10 mouse cellular contexts compared by ENCODE assay signal in genomic region chr2:147194711-147195615, GRCm38 (mm10). TPM values are rescaled to one million over a fixed set of nuclear protein-coding genes. Genes with fewer than 3 reads are reported as not detected.
DNase-seq lines count a peak whose midpoint lies in the region; ATAC-seq and TF ChIP-seq lines count a peak whose summit lies in the region.
"Had no signal": no experiment of that assay in that cellular context is flagged by ENCODE, and none has a peak within 500 bp of the region (broad histone marks: within the 10 kb centered on the region; RNA-seq: fewer than 3 reads in every experiment).

No protein-coding gene starts in this region.

- no peak overlapping the region for H3K9ac ChIP-seq in ES-E14 (ENCODE audit: insufficient read depth, low read depth, low read length, poor library complexity, severe bottlenecking)

- DNase-seq in heart, embryonic 10.5 days (ENCODE audit: low spot score): no peak
- DNase-seq in heart, postnatal 4 days: no peak
- DNase-seq in ES-E14 (ENCODE audit: low read depth, low spot score): no peak
- DNase-seq in midbrain, embryonic 10.5 days (ENCODE audit: low spot score): peak; percentile 64
- no peak for DNase-seq in frontal cortex, adult 2 months (ENCODE audit: extremely low spot score in 1 of 2, low spot score in 1 of 2)
- no peak for DNase-seq in left cerebral cortex, adult 18-20 months (ENCODE audit: low spot score in 2 of 2)
- DNase-seq in urinary bladder, adult 2 months (ENCODE audit: low spot score): no peak

- peak; percentile 22 for ATAC-seq in granulocyte monocyte progenitor cell, adult 5-6 weeks (replicated peaks; ENCODE audit: poor library complexity, severe bottlenecking)

- H3K36me3 ChIP-seq in heart, embryonic 10.5 days: no peaks in the 10 kb centered on the region
- H3K36me3 ChIP-seq in ES-E14 (ENCODE audit: control insufficient read depth, insufficient read depth, low read length, poor library complexity, severe bottlenecking): no peaks in the 10 kb centered on the region
- no peaks in the 10 kb centered on the region for H3K36me3 ChIP-seq in midbrain, embryonic 10.5 days

- no peaks in the 10 kb centered on the region for H3K9me3 ChIP-seq in heart, embryonic 10.5 days
- H3K9me3 ChIP-seq in ES-E14 (ENCODE audit: control insufficient read depth, insufficient read depth, low read depth, low read length): no peaks in the 10 kb centered on the region
- no peaks in the 10 kb centered on the region for H3K9me3 ChIP-seq in midbrain, embryonic 10.5 days (replicated peaks)

- peaks cover 94% of the 10 kb centered on the region for H3K27me3 ChIP-seq in heart, embryonic 10.5 days (ENCODE audit: insufficient read depth, poor library complexity, severe bottlenecking)
- H3K27me3 ChIP-seq in midbrain, embryonic 10.5 days (ENCODE audit: low read depth, poor library complexity, severe bottlenecking): peaks cover 100% of the 10 kb centered on the region

- peaks cover 23% of the 10 kb centered on the region for H3K4me1 ChIP-seq in heart, embryonic 10.5 days
- peaks cover 0 to 10% of the 10 kb centered on the region in 2 experiments; a peak in 2 of 4 replicates for H3K4me1 ChIP-seq in ES-E14 (ENCODE audit: control insufficient read depth in 2 of 2, insufficient read depth in 2 of 2, low read length in 2 of 2, poor library complexity in 1 of 2)
- peaks cover 41% of the 10 kb centered on the region for H3K4me1 ChIP-seq in midbrain, embryonic 10.5 days

- under 1% methylated on average over 71 of the region's 71 CpGs for WGBS in heart, embryonic 10.5 days
- WGBS in midbrain, embryonic 10.5 days: under 1% methylated on average over 70 of the region's 71 CpGs

- H3K4me3 ChIP-seq in heart, embryonic 10.5 days: peak overlapping the region; percentile 60
- H3K4me3 ChIP-seq in ES-E14 (ENCODE audit: insufficient read depth in 1 of 2, low read depth in 1 of 2, low read length in 2 of 2, poor library complexity in 1 of 2, severe bottlenecking in 1 of 2): peak overlapping the region; percentile 3 to 49; a peak in 2 of 4 replicates
- peak overlapping the region; percentile 59 for H3K4me3 ChIP-seq in midbrain, embryonic 10.5 days

- no peak overlapping the region for H3K27ac ChIP-seq in heart, embryonic 10.5 days
- H3K27ac ChIP-seq in ES-E14 (ENCODE audit: insufficient read depth, low read depth, low read length, poor library complexity, severe bottlenecking): no peak overlapping the region
- peak overlapping the region; percentile 78 for H3K27ac ChIP-seq in midbrain, embryonic 10.5 days (replicated peaks)

- in situ Hi-C loops in ES-E14 (cut with MboI; ENCODE audit: low sequenced_read_pairs in 2 of 2, unreplicated experiment in 2 of 2): loop anchor here (5.0 kb wide), 2 partner anchors 112 to 852 kb away; partner anchors contain the start of gene Foxa2 (in 1 of the 2)

TF ChIP-seq in ES-E14, 5 proteins besides CTCF, POLR2A, EP300 and RAD21:
- TF ChIP-seq MAFK (IDR thresholded peaks at IDR 0.05; ENCODE audit: insufficient read depth, low read depth, low read length) (no peak), CHD2 (IDR thresholded peaks at IDR 0.05; ENCODE audit: low read depth, low read length) (no peak), ZNF384 (IDR thresholded peaks at IDR 0.05; ENCODE audit: low read depth, low read length) (no peak), ZC3H11A (IDR thresholded peaks at IDR 0.05; ENCODE audit: borderline replicate concordance, low read depth, low read length) (no peak), HCFC1 (IDR thresholded peaks at IDR 0.05; ENCODE audit: borderline replicate concordance, insufficient read depth, low read length) (no peak)

RNA-seq across cellular contexts. Expression of gene Nkx2-2, which starts 0.9 kb away (rescaled TPM):
- 0.08 TPM in 1 of 2 replicates, not detected in the other for polyA plus RNA-seq in heart, embryonic 10.5 days (2016; fragmentation: Nextera tagmentation; extraction: Ambion mirVana)
- not detected for total RNA-seq in heart, postnatal 4 days (2021)
- total RNA-seq in ES-E14 (2012; rRNA removed): 0.27 TPM in 1 of 2 replicates, not detected in the other
- not detected in 2 replicates for total RNA-seq in granulocyte monocyte progenitor cell, adult 5-6 weeks (2014; fragmentation: Nextera tagmentation)
- total RNA-seq in granulocyte monocyte progenitor cell, adult 5-6 weeks (2017): not detected in 2 replicates
- polyA plus RNA-seq in midbrain, embryonic 10.5 days (2016; fragmentation: Nextera tagmentation; extraction: Ambion mirVana): 9.2 and 11.2 TPM in 2 replicates
- polyA plus RNA-seq in frontal cortex, adult 2 months (2012; rRNA removed): 7.0 and 7.4 TPM in 2 replicates
- 1 to 10 TPM; 4.2 to 4.5 TPM for total RNA-seq in left cerebral cortex, adult 18-20 months (2021)
- polyA plus RNA-seq in urinary bladder, adult 2 months (2012; rRNA removed): not detected in 2 replicates
- total RNA-seq: neutrophil, adult 5-6 weeks had no signal
- polyA plus RNA-seq: C2C12 had no signal
